ENCODE assay signal across 24 mouse cellular contexts in genomic region chr8:84776569-84776968, GRCm38 (mm10). TPM values are rescaled to one million over a fixed set of nuclear protein-coding genes. Genes with fewer than 3 reads are reported as not detected.
DNase-seq lines count a peak whose midpoint lies in the region; ATAC-seq and TF ChIP-seq lines count a peak whose summit lies in the region.
"Had no signal": no experiment of that assay in that cellular context is flagged by ENCODE, and none has a peak within 500 bp of the region (broad histone marks: within the 10 kb centered on the region; RNA-seq: fewer than 3 reads in every experiment).

No protein-coding gene starts in this region.

- no peaks in the 10 kb centered on the region for H3K36me3 ChIP-seq in forebrain, embryonic 15.5 days
- H3K36me3 ChIP-seq in forebrain, embryonic 12.5 days (replicated peaks) = no peaks in the 10 kb centered on the region
- 0 out of 2 replicates have a peak, but pooled peaks cover 3% of the 10 kb centered on the region for H3K36me3 ChIP-seq in limb, embryonic 15.5 days
- no peaks in the 10 kb centered on the region for H3K36me3 ChIP-seq in limb, embryonic 10.5 days
- H3K36me3 ChIP-seq in forebrain, postnatal 0 days (ENCODE audit: insufficient read depth) = no peaks in the 10 kb centered on the region
- H3K36me3 ChIP-seq: liver, embryonic 12.5 days; lung, embryonic 15.5 days; midbrain, embryonic 12.5 days; neural tube, embryonic 12.5 days had no signal

- H3K4me2 ChIP-seq in forebrain, embryonic 15.5 days (replicated peaks) = peak overlapping the region; percentile 70
- no peak overlapping the region for H3K4me2 ChIP-seq in forebrain, embryonic 12.5 days
- H3K4me2 ChIP-seq in limb, embryonic 15.5 days = no peak overlapping the region
- no peak overlapping the region for H3K4me2 ChIP-seq in forebrain, postnatal 0 days (ENCODE audit: low read depth)
- H3K4me2 ChIP-seq: liver, embryonic 12.5 days; midbrain, embryonic 12.5 days; neural tube, embryonic 12.5 days had no signal

- H3K27ac ChIP-seq in forebrain, embryonic 15.5 days (replicated peaks) = peak overlapping the region; percentile 97
- H3K27ac ChIP-seq in forebrain, embryonic 12.5 days = no peak overlapping the region
- 0 out of 2 replicates have a peak overlapping the region, but pooled peaks have one; percentile 35 for H3K27ac ChIP-seq in limb, embryonic 15.5 days
- no peak overlapping the region for H3K27ac ChIP-seq in limb, embryonic 10.5 days
- H3K27ac ChIP-seq in forebrain, postnatal 0 days (ENCODE audit: low read depth, low read length) = peak overlapping the region; percentile 95
- H3K27ac ChIP-seq: liver, embryonic 12.5 days; macrophage; midbrain, embryonic 12.5 days; neural tube, embryonic 12.5 days had no signal

- H3K4me1 ChIP-seq in forebrain, embryonic 15.5 days = peaks cover 85% of the 10 kb centered on the region
- peaks cover 70% of the 10 kb centered on the region for H3K4me1 ChIP-seq in forebrain, embryonic 12.5 days
- peaks cover 87% of the 10 kb centered on the region for H3K4me1 ChIP-seq in limb, embryonic 15.5 days
- peaks cover 60% of the 10 kb centered on the region for H3K4me1 ChIP-seq in limb, embryonic 10.5 days
- H3K4me1 ChIP-seq in forebrain, postnatal 0 days (ENCODE audit: insufficient read depth) = peaks cover 41% of the 10 kb centered on the region

- H3K9ac ChIP-seq in forebrain, embryonic 15.5 days (replicated peaks) = 0 out of 2 replicates have a peak overlapping the region, but pooled peaks have one; percentile 41
- H3K9ac ChIP-seq in forebrain, embryonic 12.5 days = no peak overlapping the region
- H3K9ac ChIP-seq in limb, embryonic 15.5 days = no peak overlapping the region
- H3K9ac ChIP-seq in forebrain, postnatal 0 days = 0 out of 2 replicates have a peak overlapping the region, but pooled peaks have one; percentile 37
- H3K9ac ChIP-seq: liver, embryonic 12.5 days; midbrain, embryonic 12.5 days; neural tube, embryonic 12.5 days had no signal

- DNase-seq in limb, embryonic 10.5 days (ENCODE audit: low spot score) = no peak
- DNase-seq in ES-CJ7 (ENCODE audit: low read depth, low spot score) = peak; percentile 83
- DNase-seq in forebrain, postnatal 0 days = no peak
- DNase-seq in retina, embryonic 14.5 days (ENCODE audit: low spot score) = no peak
- DNase-seq: adrenal gland, postnatal 25 days; B cell, adult 2 months; cerebellum, adult 9-11 months; gastrocnemius, postnatal 36 days; heart, postnatal 10 days; kidney, adult 9 months; kidney, postnatal 4 days; right cerebral cortex, postnatal 25 days; thymus, postnatal 4 days had no signal

- H3K27me3 ChIP-seq in forebrain, embryonic 15.5 days = peaks cover 8% of the 10 kb centered on the region; the same call in 1 of the 2 replicates
- peaks cover 100% of the 10 kb centered on the region for H3K27me3 ChIP-seq in forebrain, embryonic 12.5 days
- peaks cover 4% of the 10 kb centered on the region; the same call in 1 of the 2 replicates for H3K27me3 ChIP-seq in limb, embryonic 15.5 days
- peaks cover 100% of the 10 kb centered on the region for H3K27me3 ChIP-seq in limb, embryonic 10.5 days (ENCODE audit: low read depth, poor library complexity, severe bottlenecking)
- H3K27me3 ChIP-seq in forebrain, postnatal 0 days (ENCODE audit: insufficient read depth, low read length) = no peaks in the 10 kb centered on the region; the same call in none of the 2 replicates
- H3K27me3 ChIP-seq: Patski had no signal

- no peak for ATAC-seq in forebrain, embryonic 15.5 days (replicated peaks)
- ATAC-seq in forebrain, embryonic 12.5 days (ENCODE audit: low FRiP score) = no peak
- ATAC-seq in limb, embryonic 15.5 days (ENCODE audit: insufficient number of reproducible peaks, low FRiP score, low TSS enrichment, low read depth) = no peak
- ATAC-seq in forebrain, postnatal 0 days = no peak
- ATAC-seq: liver, embryonic 12.5 days; Patski had no signal

- no peaks in the 10 kb centered on the region for H3K9me3 ChIP-seq in forebrain, embryonic 15.5 days
- H3K9me3 ChIP-seq in forebrain, embryonic 12.5 days = no peaks in the 10 kb centered on the region
- H3K9me3 ChIP-seq in limb, embryonic 15.5 days = no peaks in the 10 kb centered on the region
- H3K9me3 ChIP-seq in limb, embryonic 10.5 days (replicated peaks) = no peaks in the 10 kb centered on the region
- H3K9me3 ChIP-seq in forebrain, postnatal 0 days (ENCODE audit: low read length) = no peaks in the 10 kb centered on the region
- H3K9me3 ChIP-seq: liver, embryonic 12.5 days; lung, embryonic 15.5 days; midbrain, embryonic 12.5 days; neural tube, embryonic 12.5 days had no signal

- no peak for TF ChIP-seq CTCF in forebrain, postnatal 0 days (IDR thresholded peaks at IDR 0.05; ENCODE audit: low read depth)

- WGBS in forebrain, embryonic 15.5 days = 17% methylated on average over 1 of the region's 1 CpGs
- WGBS in forebrain, embryonic 12.5 days = 29% methylated on average over 1 of the region's 1 CpGs
- 50% methylated on average over 1 of the region's 1 CpGs for WGBS in limb, embryonic 15.5 days
- WGBS in limb, embryonic 10.5 days = 11% methylated on average over 1 of the region's 1 CpGs
- WGBS in forebrain, postnatal 0 days = 20% methylated on average over 1 of the region's 1 CpGs

- no peak overlapping the region for H3K4me3 ChIP-seq in forebrain, embryonic 15.5 days
- no peak overlapping the region for H3K4me3 ChIP-seq in forebrain, embryonic 12.5 days (replicated peaks)
- no peak overlapping the region for H3K4me3 ChIP-seq in limb, embryonic 15.5 days
- no peak overlapping the region for H3K4me3 ChIP-seq in limb, embryonic 10.5 days
- no peak overlapping the region for H3K4me3 ChIP-seq in forebrain, postnatal 0 days (ENCODE audit: low read depth, low read length)
- H3K4me3 ChIP-seq: liver, embryonic 12.5 days; lung, embryonic 15.5 days; midbrain, embryonic 12.5 days; neural tube, embryonic 12.5 days had no signal

RNA-seq across cellular contexts. Expression of gene Nfix, which starts 23.6 kb away (rescaled TPM):
- polyA plus RNA-seq in forebrain, embryonic 15.5 days (2015; fragmentation: Nextera tagmentation; extraction: Ambion mirVana) = 413 and 445 TPM in 2 replicates
- polyA plus RNA-seq in forebrain, embryonic 12.5 days (2016; fragmentation: Nextera tagmentation; extraction: Ambion mirVana) = 31.9 and 33.2 TPM in 2 replicates
- polyA plus RNA-seq in limb, embryonic 15.5 days (2015; fragmentation: Nextera tagmentation; extraction: Ambion mirVana) = 87.0 and 100 TPM in 2 replicates
- 0.24 and 2.1 TPM in 2 replicates for polyA plus RNA-seq in limb, embryonic 10.5 days (2016; fragmentation: Nextera tagmentation; extraction: Ambion mirVana)
- total RNA-seq in forebrain, postnatal 0 days (2014; rRNA removed) = 111 and 116 TPM in 2 replicates
- 347 and 376 TPM in 2 replicates for polyA plus RNA-seq in forebrain, postnatal 0 days (2015; fragmentation: Nextera tagmentation; extraction: Ambion mirVana)

RNA-seq across cellular contexts. Expression of gene Dand5, which starts 46.1 kb away (rescaled TPM):
- polyA plus RNA-seq in forebrain, embryonic 15.5 days (2015; fragmentation: Nextera tagmentation; extraction: Ambion mirVana) = 8.1 and 8.9 TPM in 2 replicates
- 5.3 and 5.6 TPM in 2 replicates for polyA plus RNA-seq in forebrain, embryonic 12.5 days (2016; fragmentation: Nextera tagmentation; extraction: Ambion mirVana)
- 7.5 and 8.0 TPM in 2 replicates for polyA plus RNA-seq in limb, embryonic 15.5 days (2015; fragmentation: Nextera tagmentation; extraction: Ambion mirVana)
- polyA plus RNA-seq in limb, embryonic 10.5 days (2016; fragmentation: Nextera tagmentation; extraction: Ambion mirVana) = 1.9 and 2.7 TPM in 2 replicates
- total RNA-seq in forebrain, postnatal 0 days (2014; rRNA removed) = 4.7 and 6.9 TPM in 2 replicates
- 8.2 and 10.0 TPM in 2 replicates for polyA plus RNA-seq in forebrain, postnatal 0 days (2015; fragmentation: Nextera tagmentation; extraction: Ambion mirVana)

RNA-seq across cellular contexts. Expression of gene G430095P16Rik, which starts 53.8 kb away (rescaled TPM):
- polyA plus RNA-seq in forebrain, embryonic 15.5 days (2015; fragmentation: Nextera tagmentation; extraction: Ambion mirVana) = 2.7 TPM in 2 replicates
- 2.2 and 3.5 TPM in 2 replicates for polyA plus RNA-seq in forebrain, embryonic 12.5 days (2016; fragmentation: Nextera tagmentation; extraction: Ambion mirVana)
- 3.8 and 5.5 TPM in 2 replicates for polyA plus RNA-seq in limb, embryonic 15.5 days (2015; fragmentation: Nextera tagmentation; extraction: Ambion mirVana)
- 3.7 and 8.1 TPM in 2 replicates for polyA plus RNA-seq in limb, embryonic 10.5 days (2016; fragmentation: Nextera tagmentation; extraction: Ambion mirVana)
- not detected in 2 replicates for total RNA-seq in forebrain, postnatal 0 days (2014; rRNA removed)
- polyA plus RNA-seq in forebrain, postnatal 0 days (2015; fragmentation: Nextera tagmentation; extraction: Ambion mirVana) = 0.56 and 1.0 TPM in 2 replicates
- total RNA-seq: adrenal gland, postnatal 25 days; layer of hippocampus, postnatal 25 days; left cerebral cortex, postnatal 36 days had no signal
- polyA plus RNA-seq: macrophage had no signal

RNA-seq across cellular contexts. Expression of gene Gadd45gip1, which starts 54.8 kb away (rescaled TPM):
- polyA plus RNA-seq in forebrain, embryonic 15.5 days (2015; fragmentation: Nextera tagmentation; extraction: Ambion mirVana) = 36.3 and 39.9 TPM in 2 replicates
- polyA plus RNA-seq in forebrain, embryonic 12.5 days (2016; fragmentation: Nextera tagmentation; extraction: Ambion mirVana) = 43.0 and 44.8 TPM in 2 replicates
- polyA plus RNA-seq in limb, embryonic 15.5 days (2015; fragmentation: Nextera tagmentation; extraction: Ambion mirVana) = 44.7 and 45.6 TPM in 2 replicates
- polyA plus RNA-seq in limb, embryonic 10.5 days (2016; fragmentation: Nextera tagmentation; extraction: Ambion mirVana) = 51.7 and 54.4 TPM in 2 replicates
- 24.7 and 28.7 TPM in 2 replicates for total RNA-seq in forebrain, postnatal 0 days (2014; rRNA removed)
- 36.7 and 40.8 TPM in 2 replicates for polyA plus RNA-seq in forebrain, postnatal 0 days (2015; fragmentation: Nextera tagmentation; extraction: Ambion mirVana)

Comparison
In these comparisons a context has a peak if more than half of its experiments do, and no peak if none do; other contexts are left out.
1. H3K27ac ChIP-seq: peak in forebrain, embryonic 15.5 days (single experiment), limb, embryonic 15.5 days (single experiment) and forebrain, postnatal 0 days (single experiment); none in forebrain, embryonic 12.5 days (single experiment) and limb, embryonic 10.5 days (single experiment).
2. H3K9ac ChIP-seq: peak in forebrain, embryonic 15.5 days (single experiment) and forebrain, postnatal 0 days (single experiment); none in forebrain, embryonic 12.5 days (single experiment) and limb, embryonic 15.5 days (single experiment).
3. RNA of gene Nfix, which starts 23.6 kb away (polyA plus RNA-seq): 413 to 445 TPM in forebrain, embryonic 15.5 days, 347 to 376 TPM in forebrain, postnatal 0 days, 87.0 to 100 TPM in limb, embryonic 15.5 days and 31.9 to 33.2 TPM in forebrain, embryonic 12.5 days; 0.24 to 2.1 TPM in limb, embryonic 10.5 days; every median in the first group is over 10 times any median in the second.